Mouse (Mus musculus) small intestine, adult 10 weeks (tissue): Measurements from ENCODE around the gene Nlrp9b. TPM values are rescaled to one million over a fixed set of nuclear protein-coding genes. Genes with fewer than 3 reads are reported as not detected.

ENCODE experiments used
- polyA plus RNA-seq: library from polyadenylated mRNA; stranded (reverse); fragments of 350-450 nt; fragmentation: Illumina TruSeq; extraction: RNeasy Lipid Tissue Mini Kit (QIAGEN cat#74804); gene quantifications from one replicate; pipeline ENCODE4 v1.2.3, GENCODE M21; 2014; ENCODE audit warnings: low replicate concordance

The Nlrp9b gene
- polyA plus RNA-seq: 150 TPM

GRCm38 (mm10) chr7:19991165-19991564 is at the start of gene Nlrp9b:
Gene Nlrp9b, plus strand, starts transcription at chr7:19991465.

DNA sequence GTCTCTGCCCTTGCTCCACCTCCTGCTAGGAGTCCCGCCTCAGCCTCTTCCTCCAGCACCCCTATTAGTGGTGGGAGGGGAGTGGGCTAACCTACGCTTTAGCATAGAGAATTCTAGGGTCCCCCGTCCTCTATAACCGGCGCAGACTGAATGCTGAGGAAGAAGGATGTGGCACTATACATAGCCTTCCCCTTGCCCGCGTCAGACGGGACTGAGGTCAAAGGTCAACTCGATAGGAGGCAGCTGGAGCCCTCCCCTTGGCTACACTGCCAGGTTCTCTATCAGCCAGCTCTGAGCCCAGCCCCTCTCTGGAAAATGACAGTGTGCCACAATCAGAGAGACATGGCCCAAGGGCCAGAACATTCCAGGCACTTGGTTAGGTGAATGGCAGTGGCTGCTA is 40.7 kb upstream of the Nlrp9b start, which contains the start of gene Igsf23:
Gene Igsf23 (minus strand): TSS at position 168 of the 400 bp plus-strand sequence.

GRCm38 (mm10) chr7:19964985-19965579 is 26.2 kb upstream of the Nlrp9b start, which contains the start of gene Ceacam20:
Gene Ceacam20, plus strand, starts transcription at chr7:19965412.

GRCm38 (mm10) chr7:20099380-20099779 is 108.1 kb downstream of the Nlrp9b start, which contains the start of gene Vmn1r91:
Gene Vmn1r91, plus strand, starts transcription at chr7:20099680.

GRCm38 (mm10) chr7:20122479-20122878 is 131.2 kb downstream of the Nlrp9b start, which contains the start of gene Gm16442:
Gene Gm16442, minus strand, starts transcription at chr7:20122579.

Other genes starting within 250 kb of the Nlrp9b start
- 5.7 TPM for gene Nectin2, start 241.0 kb upstream of the Nlrp9b start, polyA plus RNA-seq
- gene Bcam, start 220.4 kb upstream of the Nlrp9b start, polyA plus RNA-seq: not detected
- 3.7 TPM for gene Cblc, start 194.7 kb upstream of the Nlrp9b start, polyA plus RNA-seq
- 1.2 TPM for gene Bcl3, start 168.7 kb upstream of the Nlrp9b start, polyA plus RNA-seq
- not detected for gene Gm19345, start 139.5 kb upstream of the Nlrp9b start, polyA plus RNA-seq
- gene Ceacam16, start 130.2 kb upstream of the Nlrp9b start, polyA plus RNA-seq: not detected
- not detected for gene Ceacam19, start 103.5 kb upstream of the Nlrp9b start, polyA plus RNA-seq
- gene Pvr, start 70.3 kb upstream of the Nlrp9b start, polyA plus RNA-seq: 22.6 TPM
- 25.9 TPM for gene Igsf23, start 40.7 kb upstream of the Nlrp9b start, polyA plus RNA-seq
- 63.7 TPM for gene Ceacam20, start 26.1 kb upstream of the Nlrp9b start, polyA plus RNA-seq
- 0.67 TPM for gene Vmn1r91, start 108.2 kb downstream of the Nlrp9b start, polyA plus RNA-seq
- not detected for gene Gm16442, start 131.1 kb downstream of the Nlrp9b start, polyA plus RNA-seq
- gene Vmn1r93, start 147.6 kb downstream of the Nlrp9b start, polyA plus RNA-seq: not detected
- not detected for gene Vmn1r94, start 176.9 kb downstream of the Nlrp9b start, polyA plus RNA-seq
- gene Vmn1r95, start 202.2 kb downstream of the Nlrp9b start, polyA plus RNA-seq: not detected
- not detected for gene Gm6164, start 214.1 kb downstream of the Nlrp9b start, polyA plus RNA-seq
- not detected for gene Gm4498, start 242.4 kb downstream of the Nlrp9b start, polyA plus RNA-seq